24 mouse cellular contexts compared by ENCODE assay signal in the genomic region with DNA sequence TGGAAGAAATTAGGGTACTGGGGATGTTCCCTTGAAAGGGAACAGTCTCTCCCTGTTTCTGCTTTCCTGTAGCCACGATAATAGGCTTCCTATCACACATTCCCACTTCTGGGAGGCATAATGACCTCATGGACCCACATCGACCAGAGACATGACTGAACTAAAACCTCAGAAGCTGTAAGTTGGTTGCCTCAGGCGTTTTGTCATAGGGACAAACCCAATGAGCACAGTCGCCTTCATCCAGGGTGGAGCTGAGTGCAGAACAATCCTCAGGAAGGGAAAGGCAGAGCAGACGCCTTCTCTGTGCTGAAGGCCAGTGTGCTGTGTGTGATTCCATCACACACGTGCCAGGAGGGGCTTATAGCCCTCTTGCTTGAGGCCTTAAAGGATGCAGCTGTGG. TPM values are rescaled to one million over a fixed set of nuclear protein-coding genes. Genes with fewer than 3 reads are reported as not detected.
DNase-seq lines count a peak whose midpoint lies in the region; ATAC-seq and TF ChIP-seq lines count a peak whose summit lies in the region.
"Had no signal": no experiment of that assay in that cellular context is flagged by ENCODE, and none has a peak within 500 bp of the region (broad histone marks: within the 10 kb centered on the region; RNA-seq: fewer than 3 reads in every experiment).

No protein-coding gene starts in this region.

- no peak for DNase-seq in liver, postnatal 0 days
- DNase-seq in liver, embryonic 11.5 days (ENCODE audit: low spot score), result no peak
- no peak for DNase-seq in testis, postnatal 14 days (ENCODE audit: low spot score)
- DNase-seq: adrenal gland, adult 8-10 months; adrenal gland, postnatal 14 days; adrenal gland, postnatal 36 days; B cell, adult 2 months; cerebellum, adult 11-12 months; cerebellum, adult 2 months; cerebellum, adult 9-10 months; cerebellum, postnatal 10 days; cerebellum, postnatal 25 days; forebrain, postnatal 0 days had no signal

- no peak for TF ChIP-seq EP300 in liver, postnatal 0 days (IDR thresholded peaks at IDR 0.05; ENCODE audit: low read depth)

- H3K9ac ChIP-seq in liver, embryonic 12.5 days, result no peak overlapping the region
- no peak overlapping the region for H3K9ac ChIP-seq in liver, postnatal 0 days (replicated peaks)
- H3K9ac ChIP-seq in liver, embryonic 15.5 days, result no peak overlapping the region
- H3K9ac ChIP-seq in liver, embryonic 11.5 days (ENCODE audit: low read depth, low read length), result no peak overlapping the region
- H3K9ac ChIP-seq: embryonic facial prominence, embryonic 12.5 days; forebrain, embryonic 13.5 days; forebrain, embryonic 15.5 days; forebrain, postnatal 0 days had no signal

- no peak for ATAC-seq in liver, embryonic 12.5 days
- ATAC-seq in liver, postnatal 0 days, result no peak
- ATAC-seq in liver, embryonic 15.5 days (ENCODE audit: insufficient read depth), result no peak
- ATAC-seq in liver, embryonic 11.5 days (replicated peaks; ENCODE audit: low FRiP score), result no peak
- ATAC-seq: activated CD4-positive, CD25-positive, alpha-beta regulatory T cell, adult 4 months; CD4-positive, CD25-positive, alpha-beta regulatory T cell, adult 4 months; forebrain, embryonic 13.5 days; forebrain, embryonic 15.5 days; forebrain, postnatal 0 days; Patski had no signal

- H3K36me3 ChIP-seq in liver, embryonic 12.5 days, result no peaks in the 10 kb centered on the region
- no peaks in the 10 kb centered on the region for H3K36me3 ChIP-seq in liver, postnatal 0 days (replicated peaks; ENCODE audit: insufficient read depth, low read length)
- H3K36me3 ChIP-seq in liver, embryonic 15.5 days (replicated peaks), result no peaks in the 10 kb centered on the region
- H3K36me3 ChIP-seq in liver, embryonic 11.5 days (ENCODE audit: control insufficient read depth, insufficient read depth, low read length), result no peaks in the 10 kb centered on the region
- H3K36me3 ChIP-seq: embryonic facial prominence, embryonic 10.5 days; embryonic facial prominence, embryonic 12.5 days; forebrain, embryonic 15.5 days; G1E had no signal

- 0 out of 2 replicates have a peak, but pooled peaks cover 4% of the 10 kb centered on the region for H3K27me3 ChIP-seq in liver, embryonic 12.5 days (replicated peaks)
- no peaks in the 10 kb centered on the region for H3K27me3 ChIP-seq in liver, postnatal 0 days (ENCODE audit: insufficient read depth, low read length)
- no peaks in the 10 kb centered on the region for H3K27me3 ChIP-seq in liver, embryonic 15.5 days
- H3K27me3 ChIP-seq in liver, embryonic 11.5 days (replicated peaks; ENCODE audit: control insufficient read depth, insufficient read depth, low read length), result no peaks in the 10 kb centered on the region
- H3K27me3 ChIP-seq: embryonic facial prominence, embryonic 12.5 days; forebrain, embryonic 13.5 days; forebrain, embryonic 15.5 days; Patski had no signal

- no peak for TF ChIP-seq CTCF in liver, postnatal 0 days (IDR thresholded peaks at IDR 0.05; ENCODE audit: low read depth)

- H3K27ac ChIP-seq in liver, embryonic 12.5 days, result peak overlapping the region; percentile 81; the same call in 1 of the 2 replicates
- no peak overlapping the region for H3K27ac ChIP-seq in liver, postnatal 0 days (ENCODE audit: low read depth)
- H3K27ac ChIP-seq in liver, embryonic 15.5 days (replicated peaks), result peak overlapping the region; percentile 73; the same call in 1 of the 2 replicates
- H3K27ac ChIP-seq in liver, embryonic 11.5 days (ENCODE audit: low read depth, low read length), result no peak overlapping the region
- H3K27ac ChIP-seq: embryonic facial prominence, embryonic 10.5 days; embryonic facial prominence, embryonic 12.5 days; forebrain, embryonic 13.5 days; forebrain, embryonic 15.5 days had no signal

- WGBS in liver, embryonic 12.5 days (ENCODE audit: insufficient replicate concordance), result 58% methylated on average over 6 of the region's 6 CpGs
- 63% methylated on average over 6 of the region's 6 CpGs for WGBS in liver, postnatal 0 days (ENCODE audit: insufficient replicate concordance)
- WGBS in liver, embryonic 15.5 days (ENCODE audit: insufficient replicate concordance), result 62% methylated on average over 6 of the region's 6 CpGs
- WGBS in liver, embryonic 11.5 days, result 63% methylated on average over 6 of the region's 6 CpGs

- no peak overlapping the region for H3K4me2 ChIP-seq in liver, embryonic 12.5 days
- no peak overlapping the region for H3K4me2 ChIP-seq in liver, postnatal 0 days (ENCODE audit: low read depth, low read length)
- no peak overlapping the region for H3K4me2 ChIP-seq in liver, embryonic 15.5 days
- no peak overlapping the region for H3K4me2 ChIP-seq in liver, embryonic 11.5 days
- H3K4me2 ChIP-seq: embryonic facial prominence, embryonic 12.5 days; forebrain, embryonic 13.5 days; forebrain, embryonic 15.5 days had no signal

- peaks cover 47% of the 10 kb centered on the region for H3K4me1 ChIP-seq in liver, embryonic 12.5 days
- H3K4me1 ChIP-seq in liver, postnatal 0 days (ENCODE audit: insufficient read depth), result peaks cover 2% of the 10 kb centered on the region; the same call in 1 of the 2 replicates
- peaks cover 41% of the 10 kb centered on the region for H3K4me1 ChIP-seq in liver, embryonic 15.5 days (replicated peaks)
- no peaks in the 10 kb centered on the region for H3K4me1 ChIP-seq in liver, embryonic 11.5 days (replicated peaks; ENCODE audit: control insufficient read depth, insufficient read depth, low read length)
- H3K4me1 ChIP-seq: embryonic facial prominence, embryonic 12.5 days; forebrain, embryonic 13.5 days; forebrain, embryonic 15.5 days had no signal

- H3K9me3 ChIP-seq in liver, embryonic 12.5 days (replicated peaks), result no peaks in the 10 kb centered on the region
- H3K9me3 ChIP-seq in liver, postnatal 0 days (ENCODE audit: low read length), result no peaks in the 10 kb centered on the region
- H3K9me3 ChIP-seq in liver, embryonic 15.5 days (replicated peaks), result no peaks in the 10 kb centered on the region
- H3K9me3 ChIP-seq in liver, embryonic 11.5 days (ENCODE audit: control insufficient read depth, low read length), result no peaks in the 10 kb centered on the region
- H3K9me3 ChIP-seq: embryonic facial prominence, embryonic 10.5 days; embryonic facial prominence, embryonic 12.5 days; forebrain, embryonic 13.5 days; forebrain, embryonic 15.5 days had no signal

- H3K4me3 ChIP-seq in liver, embryonic 12.5 days, result no peak overlapping the region
- no peak overlapping the region for H3K4me3 ChIP-seq in liver, postnatal 0 days (ENCODE audit: low read depth, low read length)
- no peak overlapping the region for H3K4me3 ChIP-seq in liver, embryonic 15.5 days (replicated peaks)
- H3K4me3 ChIP-seq in liver, embryonic 11.5 days (ENCODE audit: low read depth, low read length), result no peak overlapping the region
- H3K4me3 ChIP-seq: embryonic facial prominence, embryonic 10.5 days; embryonic facial prominence, embryonic 12.5 days; forebrain, embryonic 13.5 days; forebrain, embryonic 15.5 days had no signal

RNA-seq across cellular contexts. Expression of gene Fcnb, which starts 38.4 kb away (rescaled TPM):
- polyA plus RNA-seq in liver, embryonic 12.5 days (2016; fragmentation: Nextera tagmentation; extraction: Ambion mirVana), result 6.0 and 8.5 TPM in 2 replicates
- 56.1 and 57.0 TPM in 2 replicates for polyA plus RNA-seq in liver, postnatal 0 days (2015; fragmentation: Nextera tagmentation; extraction: Ambion mirVana)
- 63.9 and 70.8 TPM in 2 replicates for polyA plus RNA-seq in liver, embryonic 15.5 days (2015; fragmentation: Nextera tagmentation; extraction: Ambion mirVana)
- polyA plus RNA-seq in liver, embryonic 11.5 days (2014; fragmentation: Nextera tagmentation; extraction: Ambion mirVana), result 4.1 and 5.6 TPM in 2 replicates
- polyA plus RNA-seq: activated CD4-positive, CD25-positive, alpha-beta regulatory T cell, adult 4 months; CD4-positive, CD25-positive, alpha-beta regulatory T cell, adult 4 months; cerebellum, adult 2 months; cortical plate, adult 2 months; embryonic facial prominence, embryonic 10.5 days; embryonic facial prominence, embryonic 12.5 days; forebrain, embryonic 13.5 days; forebrain, postnatal 0 days; G1E; Patski had no signal

Comparison
In these comparisons a context has a peak if more than half of its experiments do, and no peak if none do; other contexts are left out.
1. H3K27ac ChIP-seq: peak in liver, embryonic 12.5 days (single experiment) and liver, embryonic 15.5 days (single experiment); none in liver, postnatal 0 days (single experiment) and liver, embryonic 11.5 days (single experiment).